Mouse (Mus musculus): ENCODE measurements around the gene Tnk1. TPM values are rescaled to one million over a fixed set of nuclear protein-coding genes. Genes with fewer than 3 reads are reported as not detected.

Tnk1 gene
- 0.15 TPM in 1 of 2 replicates, not detected in the other for polyA plus RNA-seq (2015; fragmentation: Nextera tagmentation; extraction: Ambion mirVana)

DNA sequence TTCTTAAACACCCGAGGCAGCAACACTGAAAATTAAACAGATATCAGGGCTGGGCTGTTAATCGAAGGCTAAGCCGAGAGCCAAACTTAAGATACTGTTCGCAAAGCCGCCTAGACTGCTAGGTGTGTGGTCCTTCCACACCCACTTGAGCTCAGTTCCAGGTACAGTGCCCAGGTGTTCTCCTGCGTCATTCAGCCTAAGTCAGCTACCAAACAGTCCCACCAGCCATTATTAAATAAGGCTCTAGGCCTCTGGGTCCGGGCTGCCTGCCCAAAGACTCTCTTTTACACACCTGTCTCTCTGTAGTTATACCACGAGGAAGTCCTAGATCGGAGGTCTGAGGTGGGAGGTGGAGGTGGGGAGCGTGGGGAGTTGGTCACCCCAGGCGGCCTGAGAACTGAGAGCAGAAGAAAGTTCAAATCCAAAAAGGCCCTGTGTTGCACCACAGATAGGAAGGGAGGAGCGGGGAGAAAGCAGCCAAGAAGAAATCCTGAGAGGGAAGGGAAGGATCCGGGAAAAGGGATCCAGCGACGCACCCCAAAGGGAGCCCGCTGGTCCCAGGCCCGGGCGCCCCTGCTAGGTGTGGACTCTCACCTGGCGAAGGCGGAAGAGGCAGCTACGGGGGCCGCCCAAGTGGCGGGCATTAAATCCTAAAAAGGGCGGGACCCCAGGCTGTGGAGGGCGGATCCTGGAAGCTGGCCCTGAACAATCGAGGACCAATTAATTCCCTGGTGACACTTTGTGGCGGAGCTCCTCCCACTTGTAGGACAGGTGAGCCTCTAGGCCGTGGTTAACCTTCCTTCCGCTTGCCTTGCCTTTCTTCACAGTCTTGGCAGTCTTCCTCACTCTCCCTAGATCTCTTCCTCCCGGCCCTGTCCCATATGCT, at the start of gene Tnk1:
Gene Tnk1, minus strand, starts transcription at position 618 of the 886 bp plus-strand sequence.

DNA sequence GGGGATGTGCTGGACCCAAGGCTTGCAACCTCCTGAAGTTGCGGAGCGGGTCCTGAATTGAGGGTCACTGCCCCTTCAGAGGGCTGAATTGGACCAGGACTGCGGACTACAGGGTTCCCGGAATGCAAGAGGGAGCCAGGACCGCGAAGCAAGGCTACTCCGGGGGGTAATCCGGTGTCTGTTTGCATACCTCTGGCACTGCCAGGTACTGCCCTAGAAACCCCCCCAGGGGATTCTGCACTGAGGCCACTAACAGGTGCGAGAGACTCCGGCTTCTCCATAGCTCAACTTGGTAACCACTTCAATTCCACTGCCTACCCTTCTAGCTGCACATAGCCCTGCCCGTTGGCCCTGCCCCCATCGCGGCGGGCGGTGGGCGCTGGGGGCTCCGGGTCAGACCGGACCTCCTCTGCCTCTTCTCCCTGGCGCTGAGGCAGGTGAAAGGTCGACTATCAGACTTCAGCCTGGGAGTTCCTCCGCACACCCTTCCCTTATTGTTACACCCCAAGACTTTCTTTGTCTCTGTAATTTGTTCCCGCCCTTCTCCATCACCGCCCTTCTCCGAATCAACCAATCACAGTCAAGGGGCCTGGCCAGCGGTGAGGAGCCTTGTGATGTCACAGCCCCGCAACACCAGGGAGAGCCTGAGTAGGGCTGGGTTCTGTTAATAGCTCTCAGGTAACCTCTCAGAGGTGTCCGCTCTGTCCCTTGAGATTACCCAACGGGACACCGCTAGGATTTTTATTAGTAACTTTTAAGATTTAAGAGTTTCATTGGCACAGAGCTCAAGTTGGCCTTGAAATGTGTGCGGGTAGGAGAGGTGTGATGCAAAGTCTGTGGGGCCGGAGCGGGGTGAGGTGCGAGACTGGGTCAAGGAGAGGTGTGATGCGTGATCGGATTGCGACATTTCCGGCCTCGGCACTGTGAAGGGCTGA, 42.2 kb upstream of the Tnk1 start, which contains the start of the genes 2810408A11Rik and Neurl4:
Gene 2810408A11Rik, minus strand, starts transcription at position 517 of the 935 bp plus-strand sequence.
Gene Neurl4, plus strand, starts transcription at position 602 of the 935 bp plus-strand sequence.

GRCm38 (mm10) chr11:69895291-69895690, 36.8 kb upstream of the Tnk1 start, which contains the start of gene Acap1:
Gene Acap1 (minus strand): TSS chr11:69895539.

GRCm38 (mm10) chr11:69880853-69881603, 22.5 kb upstream of the Tnk1 start, which contains the start of gene Kctd11:
Gene Kctd11 (minus strand): TSS chr11:69881406.

DNA sequence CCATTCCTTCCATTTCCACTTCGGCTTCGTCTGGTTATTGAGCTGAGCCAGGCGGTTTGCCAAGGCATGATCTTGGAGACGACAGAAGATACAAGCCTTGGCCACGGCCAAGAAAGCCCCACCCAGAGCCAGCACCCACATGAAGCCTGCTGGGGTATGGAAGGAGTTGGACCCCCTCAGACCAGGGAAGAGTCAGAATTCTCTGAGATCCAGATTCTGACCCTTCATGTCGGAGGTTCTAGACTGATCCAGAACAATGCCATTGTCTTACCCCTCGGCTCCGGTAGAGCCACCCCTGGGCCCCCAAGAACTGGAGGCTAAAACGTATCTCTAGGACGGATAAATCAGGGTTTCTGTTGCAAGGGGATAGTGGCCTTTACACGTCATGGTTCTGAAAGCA, 19.3 kb upstream of the Tnk1 start, which contains the start of gene Tmem95:
Gene Tmem95, minus strand, starts transcription at position 141 of the 400 bp plus-strand sequence.

GRCm38 (mm10) chr11:69846198-69846680, 12.3 kb downstream of the Tnk1 start, which contains the start of gene Plscr3:
Gene Plscr3 (plus strand): TSS chr11:69846376.

GRCm38 (mm10) chr11:69837952-69838713, 20.4 kb downstream of the Tnk1 start, which contains the start of gene Tmem256:
Gene Tmem256 (plus strand): TSS chr11:69838514.

DNA sequence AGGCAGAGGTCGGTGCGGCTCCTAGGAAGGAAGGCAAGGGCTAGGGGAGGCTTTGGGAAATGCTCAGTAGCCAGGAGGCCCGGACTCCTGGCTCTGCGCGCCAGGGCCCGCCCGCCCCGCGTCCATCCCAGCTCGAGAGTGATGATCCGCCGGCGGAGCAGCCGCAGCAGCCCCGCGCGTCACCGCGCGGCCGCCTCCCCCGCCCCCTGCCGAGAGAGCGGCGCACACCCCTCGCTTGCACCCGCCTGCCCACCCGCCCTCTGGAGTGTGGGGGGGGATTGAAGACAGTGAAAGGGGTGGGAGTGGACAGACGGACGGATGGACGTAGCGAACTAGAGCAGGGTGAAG, 21.0 kb downstream of the Tnk1 start, which contains the start of gene Nlgn2:
Gene Nlgn2, minus strand, starts transcription at position 181 of the 348 bp plus-strand sequence.

GRCm38 (mm10) chr11:69822080-69822479, 36.5 kb downstream of the Tnk1 start, which contains the start of gene Spem1:
Gene Spem1 (minus strand): TSS chr11:69822180.

DNA sequence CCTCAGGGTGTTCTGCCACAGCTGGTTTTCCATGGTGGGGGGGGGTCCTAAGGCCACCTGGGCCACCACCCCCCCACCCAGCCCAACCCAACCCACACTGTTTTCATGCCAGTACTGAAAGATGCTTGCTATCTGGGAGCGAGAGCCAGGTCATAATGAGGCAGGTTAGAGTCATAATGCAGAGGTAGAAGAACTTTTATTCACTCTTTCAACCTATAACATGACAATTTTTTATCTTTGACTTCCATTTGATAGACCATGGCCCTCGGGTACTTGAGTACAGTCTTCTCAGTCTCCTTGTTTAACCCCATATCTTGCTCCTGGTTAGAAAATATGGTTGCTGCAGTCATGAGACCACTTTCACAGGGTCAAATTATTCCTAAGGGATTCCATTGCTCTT, 40.2 kb downstream of the Tnk1 start, which contains the start of gene Spem2:
Gene Spem2, minus strand, starts transcription at position 101 of the 400 bp plus-strand sequence.

GRCm38 (mm10) chr11:69815155-69815554, 43.4 kb downstream of the Tnk1 start, which contains the start of gene Gm39566:
Gene Gm39566 (minus strand): TSS chr11:69815298.

DNA sequence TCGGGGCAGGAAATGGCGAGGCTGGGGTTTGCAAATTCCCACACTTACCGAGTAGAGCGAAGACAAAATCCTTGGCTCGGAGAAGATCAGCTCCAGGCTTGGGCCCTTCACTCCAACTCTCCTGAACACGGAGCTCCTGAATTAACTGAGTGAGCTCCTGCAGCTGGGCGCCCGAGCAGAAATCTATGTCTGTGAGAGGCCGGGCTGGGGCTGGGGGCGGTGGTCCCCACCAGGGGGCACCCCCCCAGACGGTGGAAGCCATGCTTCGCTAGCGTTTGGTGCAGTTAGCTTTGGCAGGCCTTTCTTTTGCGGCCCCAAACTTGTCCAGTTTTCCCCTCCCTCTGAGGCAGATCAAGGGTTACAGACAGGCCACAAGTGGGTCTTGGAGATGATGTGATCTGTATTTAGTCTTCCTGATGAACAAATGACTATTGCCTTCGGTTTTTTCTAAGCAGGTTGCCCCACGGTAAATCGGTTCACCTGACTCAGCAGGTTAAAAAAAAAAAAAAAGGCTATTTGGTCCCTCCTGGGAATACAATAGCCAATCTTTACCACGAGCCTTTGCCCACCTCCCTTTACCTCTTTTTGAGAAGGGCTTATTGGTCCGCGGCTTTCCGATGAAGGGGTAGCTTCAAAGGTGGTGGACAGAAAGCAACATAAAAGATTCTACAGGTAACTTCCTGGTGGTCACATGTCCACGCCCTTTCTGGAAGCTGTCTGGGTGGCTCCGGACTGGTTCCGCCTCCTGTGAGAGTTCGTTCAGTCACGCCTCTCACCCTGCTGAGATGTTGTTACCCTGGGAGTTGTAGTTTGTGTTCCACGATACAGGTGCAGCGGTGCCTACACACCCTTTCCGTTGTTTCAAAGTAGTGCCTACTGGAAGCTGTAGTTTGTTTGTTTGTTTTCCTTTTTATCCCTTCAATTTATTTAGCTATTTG, 53.3 kb downstream of the Tnk1 start, which contains the start of gene Tmem102:
Gene Tmem102, minus strand, starts transcription at position 653 of the 938 bp plus-strand sequence.

GRCm38 (mm10) chr11:69801379-69801977, 57.1 kb downstream of the Tnk1 start, which contains the start of gene Fgf11:
Gene Fgf11 (minus strand): TSS chr11:69801857.

Small RNA genes lying within 50 kb of the gene (microRNA-seq; reads per million reads assigned to microRNA genes)
- gene Mir6924 = not detected

Other genes with a start within 250 kb of the Tnk1 start
- not detected in 2 replicates for gene Shbg, start 240.8 kb downstream of the Tnk1 start, polyA plus RNA-seq (2015; fragmentation: Nextera tagmentation; extraction: Ambion mirVana)
- 29.9 and 31.5 TPM in 2 replicates for gene Sat2, start 236.7 kb downstream of the Tnk1 start, polyA plus RNA-seq (2015; fragmentation: Nextera tagmentation; extraction: Ambion mirVana)
- gene Fxr2, start 225.7 kb downstream of the Tnk1 start, polyA plus RNA-seq (2015; fragmentation: Nextera tagmentation; extraction: Ambion mirVana) = 29.7 and 32.1 TPM in 2 replicates
- 0.36 and 0.46 TPM in 2 replicates for gene Sox15, start 203.4 kb downstream of the Tnk1 start, polyA plus RNA-seq (2015; fragmentation: Nextera tagmentation; extraction: Ambion mirVana)
- 113 and 114 TPM in 2 replicates for gene Mpdu1, start 196.1 kb downstream of the Tnk1 start, polyA plus RNA-seq (2015; fragmentation: Nextera tagmentation; extraction: Ambion mirVana)
- 14.1 and 18.7 TPM in 2 replicates for gene Cd68, start 192.6 kb downstream of the Tnk1 start, polyA plus RNA-seq (2015; fragmentation: Nextera tagmentation; extraction: Ambion mirVana)
- 347 and 357 TPM in 2 replicates for gene Eif4a1, start 186.3 kb downstream of the Tnk1 start, polyA plus RNA-seq (2015; fragmentation: Nextera tagmentation; extraction: Ambion mirVana)
- gene Senp3, start 176.6 kb downstream of the Tnk1 start, polyA plus RNA-seq (2015; fragmentation: Nextera tagmentation; extraction: Ambion mirVana) = 69.5 and 74.3 TPM in 2 replicates
- 0.92 and 0.93 TPM in 2 replicates for gene Tnfsf13, start 172.9 kb downstream of the Tnk1 start, polyA plus RNA-seq (2015; fragmentation: Nextera tagmentation; extraction: Ambion mirVana)
- 7.0 TPM in 2 replicates for gene Tnfsf12, start 162.9 kb downstream of the Tnk1 start, polyA plus RNA-seq (2015; fragmentation: Nextera tagmentation; extraction: Ambion mirVana)
- gene Tnfsfm13, start 162.6 kb downstream of the Tnk1 start, polyA plus RNA-seq (2015; fragmentation: Nextera tagmentation; extraction: Ambion mirVana) = 1.3 and 3.3 TPM in 2 replicates
- gene Polr2a, start 100.1 kb downstream of the Tnk1 start, polyA plus RNA-seq (2015; fragmentation: Nextera tagmentation; extraction: Ambion mirVana) = 9.6 and 10.9 TPM in 2 replicates
- 0.09 and 0.15 TPM in 2 replicates for gene Slc35g3, start 96.8 kb downstream of the Tnk1 start, polyA plus RNA-seq (2015; fragmentation: Nextera tagmentation; extraction: Ambion mirVana)
- 4.9 and 6.8 TPM in 2 replicates for gene Zbtb4, start 92.8 kb downstream of the Tnk1 start, polyA plus RNA-seq (2015; fragmentation: Nextera tagmentation; extraction: Ambion mirVana)
- 1.3 and 1.5 TPM in 2 replicates for gene Chrnb1, start 62.8 kb downstream of the Tnk1 start, polyA plus RNA-seq (2015; fragmentation: Nextera tagmentation; extraction: Ambion mirVana)
- gene Fgf11, start 56.9 kb downstream of the Tnk1 start, polyA plus RNA-seq (2015; fragmentation: Nextera tagmentation; extraction: Ambion mirVana) = 7.1 and 8.5 TPM in 2 replicates
- 1.2 and 1.6 TPM in 2 replicates for gene Tmem102, start 53.1 kb downstream of the Tnk1 start, polyA plus RNA-seq (2015; fragmentation: Nextera tagmentation; extraction: Ambion mirVana)
- gene Gm39566, start 43.4 kb downstream of the Tnk1 start, polyA plus RNA-seq (2015; fragmentation: Nextera tagmentation; extraction: Ambion mirVana) = not detected in 2 replicates
- not detected in 2 replicates for gene Spem2, start 40.3 kb downstream of the Tnk1 start, polyA plus RNA-seq (2015; fragmentation: Nextera tagmentation; extraction: Ambion mirVana)
- gene Spem1, start 36.5 kb downstream of the Tnk1 start, polyA plus RNA-seq (2015; fragmentation: Nextera tagmentation; extraction: Ambion mirVana) = not detected in 2 replicates
- gene Nlgn2, start 20.9 kb downstream of the Tnk1 start, polyA plus RNA-seq (2015; fragmentation: Nextera tagmentation; extraction: Ambion mirVana) = 25.7 and 29.7 TPM in 2 replicates
- 452 and 485 TPM in 2 replicates for gene Tmem256, start 20.2 kb downstream of the Tnk1 start, polyA plus RNA-seq (2015; fragmentation: Nextera tagmentation; extraction: Ambion mirVana)
- gene Plscr3, start 12.4 kb downstream of the Tnk1 start, polyA plus RNA-seq (2015; fragmentation: Nextera tagmentation; extraction: Ambion mirVana) = 32.3 and 33.8 TPM in 2 replicates
- gene Tmem95, start 19.3 kb upstream of the Tnk1 start, polyA plus RNA-seq (2015; fragmentation: Nextera tagmentation; extraction: Ambion mirVana) = not detected in 2 replicates
- gene Kctd11, start 22.7 kb upstream of the Tnk1 start, polyA plus RNA-seq (2015; fragmentation: Nextera tagmentation; extraction: Ambion mirVana) = 2.1 and 2.2 TPM in 2 replicates
- gene Acap1, start 36.8 kb upstream of the Tnk1 start, polyA plus RNA-seq (2015; fragmentation: Nextera tagmentation; extraction: Ambion mirVana) = 0.10 and 0.15 TPM in 2 replicates
- gene 2810408A11Rik, start 42.3 kb upstream of the Tnk1 start, polyA plus RNA-seq (2015; fragmentation: Nextera tagmentation; extraction: Ambion mirVana) = 3.0 and 3.2 TPM in 2 replicates
- gene Neurl4, start 42.3 kb upstream of the Tnk1 start, polyA plus RNA-seq (2015; fragmentation: Nextera tagmentation; extraction: Ambion mirVana) = 13.0 and 19.0 TPM in 2 replicates
- gene Gps2, start 55.2 kb upstream of the Tnk1 start, polyA plus RNA-seq (2015; fragmentation: Nextera tagmentation; extraction: Ambion mirVana) = 48.2 and 58.8 TPM in 2 replicates
- 1,029 and 1,041 TPM in 2 replicates for gene Eif5a, start 63.2 kb upstream of the Tnk1 start, polyA plus RNA-seq (2015; fragmentation: Nextera tagmentation; extraction: Ambion mirVana)
- 3.5 and 5.2 TPM in 2 replicates for gene Ybx2, start 77.1 kb upstream of the Tnk1 start, polyA plus RNA-seq (2015; fragmentation: Nextera tagmentation; extraction: Ambion mirVana)
- 8.9 and 9.0 TPM in 2 replicates for gene Slc2a4, start 89.5 kb upstream of the Tnk1 start, polyA plus RNA-seq (2015; fragmentation: Nextera tagmentation; extraction: Ambion mirVana)
- not detected in 2 replicates for gene Cldn7, start 106.0 kb upstream of the Tnk1 start, polyA plus RNA-seq (2015; fragmentation: Nextera tagmentation; extraction: Ambion mirVana)
- gene Ctdnep1, start 122.4 kb upstream of the Tnk1 start, polyA plus RNA-seq (2015; fragmentation: Nextera tagmentation; extraction: Ambion mirVana) = 32.8 and 41.1 TPM in 2 replicates
- 161 and 162 TPM in 2 replicates for gene Elp5, start 123.8 kb upstream of the Tnk1 start, polyA plus RNA-seq (2015; fragmentation: Nextera tagmentation; extraction: Ambion mirVana)
- gene Gabarap, start 132.4 kb upstream of the Tnk1 start, polyA plus RNA-seq (2015; fragmentation: Nextera tagmentation; extraction: Ambion mirVana) = 532 and 552 TPM in 2 replicates
- 41.5 and 47.4 TPM in 2 replicates for gene Phf23, start 137.0 kb upstream of the Tnk1 start, polyA plus RNA-seq (2015; fragmentation: Nextera tagmentation; extraction: Ambion mirVana)
- 16.9 and 19.7 TPM in 2 replicates for gene Dvl2, start 141.9 kb upstream of the Tnk1 start, polyA plus RNA-seq (2015; fragmentation: Nextera tagmentation; extraction: Ambion mirVana)
- 67.1 and 67.9 TPM in 2 replicates for gene Acadvl, start 156.7 kb upstream of the Tnk1 start, polyA plus RNA-seq (2015; fragmentation: Nextera tagmentation; extraction: Ambion mirVana)
- 23.8 and 24.9 TPM in 2 replicates for gene Dlg4, start 158.2 kb upstream of the Tnk1 start, polyA plus RNA-seq (2015; fragmentation: Nextera tagmentation; extraction: Ambion mirVana)
- gene Asgr1, start 195.4 kb upstream of the Tnk1 start, polyA plus RNA-seq (2015; fragmentation: Nextera tagmentation; extraction: Ambion mirVana) = 4.8 and 7.3 TPM in 2 replicates
- 0.28 TPM in 1 of 2 replicates, not detected in the other for gene Asgr2, start 233.9 kb upstream of the Tnk1 start, polyA plus RNA-seq (2015; fragmentation: Nextera tagmentation; extraction: Ambion mirVana)

Measured in neural tube, postnatal 0 days (tissue).